Mouse (Mus musculus): ENCODE results near the gene Frem3. TPM values are rescaled to one million over a fixed set of nuclear protein-coding genes. Genes with fewer than 3 reads are reported as not detected.

Gene Frem3
- polyA plus RNA-seq (2015; fragmentation: Nextera tagmentation; extraction: Ambion mirVana) = 0.01 TPM in 1 of 2 replicates, not detected in the other

GRCm38 (mm10) chr8:80610549-80611440 is at the start of gene Frem3:
TSS of gene Frem3 (plus strand) at chr8:80611080.
- no peak for DNase-seq (ENCODE audit: low spot score)

GRCm38 (mm10) chr8:80564205-80564839 is 46.6 kb upstream of the Frem3 start:
- DNase-seq (ENCODE audit: low spot score) = no peak

- DNase-seq (ENCODE audit: low spot score) = no peak
Observed at GRCm38 (mm10) chr8:80567471-80567870, 43.4 kb upstream of the Frem3 start.

- DNase-seq (ENCODE audit: low spot score) = no peak
Observed at GRCm38 (mm10) chr8:80568243-80568995, 42.5 kb upstream of the Frem3 start.

- DNase-seq (ENCODE audit: low spot score) = no peak
Observed at GRCm38 (mm10) chr8:80572417-80573061, 38.3 kb upstream of the Frem3 start.

- no peak for DNase-seq (ENCODE audit: low spot score)
Observed at GRCm38 (mm10) chr8:80577126-80577525, 33.8 kb upstream of the Frem3 start.

- DNase-seq (ENCODE audit: low spot score) = no peak
Observed at GRCm38 (mm10) chr8:80579038-80579437, 31.8 kb upstream of the Frem3 start.

GRCm38 (mm10) chr8:80592626-80593025 is 18.3 kb upstream of the Frem3 start:
- DNase-seq (ENCODE audit: low spot score) = no peak

GRCm38 (mm10) chr8:80600600-80601170 is 10.2 kb upstream of the Frem3 start:
- DNase-seq (ENCODE audit: low spot score) = no peak

- DNase-seq (ENCODE audit: low spot score) = no peak
Observed at GRCm38 (mm10) chr8:80601886-80602285, 9.0 kb upstream of the Frem3 start.

GRCm38 (mm10) chr8:80607082-80607481 is 3.8 kb upstream of the Frem3 start:
- DNase-seq (ENCODE audit: low spot score) = no peak

- no peak for DNase-seq (ENCODE audit: low spot score)
Observed at GRCm38 (mm10) chr8:80611441-80611751, 516 bp downstream of the Frem3 start.

GRCm38 (mm10) chr8:80619787-80620186 is 8.9 kb downstream of the Frem3 start:
- no peak for DNase-seq (ENCODE audit: low spot score)

- DNase-seq (ENCODE audit: low spot score) = no peak
Observed at GRCm38 (mm10) chr8:80647394-80647793, 36.5 kb downstream of the Frem3 start.

GRCm38 (mm10) chr8:80657639-80658038 is 46.8 kb downstream of the Frem3 start:
- DNase-seq (ENCODE audit: low spot score) = no peak

- DNase-seq (ENCODE audit: low spot score) = no peak
Observed at GRCm38 (mm10) chr8:80661055-80661454, 50.2 kb downstream of the Frem3 start.

GRCm38 (mm10) chr8:80663476-80663875 is 52.6 kb downstream of the Frem3 start:
- DNase-seq (ENCODE audit: low spot score) = no peak

- no peak for DNase-seq (ENCODE audit: low spot score)
Observed at GRCm38 (mm10) chr8:80669277-80669901, 58.5 kb downstream of the Frem3 start.

- no peak for DNase-seq (ENCODE audit: low spot score)
Observed at GRCm38 (mm10) chr8:80682594-80682993, 71.7 kb downstream of the Frem3 start.

GRCm38 (mm10) chr8:80683756-80684335 is 73.0 kb downstream of the Frem3 start:
- no peak for DNase-seq (ENCODE audit: low spot score)
